Mouse (Mus musculus): ENCODE measurements around the gene Olfr1111. TPM values are rescaled to one million over a fixed set of nuclear protein-coding genes. Genes with fewer than 3 reads are reported as not detected.
"Not testable (repeated sequence)": the region's sequence is repeated elsewhere in the genome, so short reads cannot be mapped to it uniquely, and the experiment has no call there.

The Olfr1111 gene
- polyA plus RNA-seq (2017; shearing (Covaris generic)): not detected

DNA sequence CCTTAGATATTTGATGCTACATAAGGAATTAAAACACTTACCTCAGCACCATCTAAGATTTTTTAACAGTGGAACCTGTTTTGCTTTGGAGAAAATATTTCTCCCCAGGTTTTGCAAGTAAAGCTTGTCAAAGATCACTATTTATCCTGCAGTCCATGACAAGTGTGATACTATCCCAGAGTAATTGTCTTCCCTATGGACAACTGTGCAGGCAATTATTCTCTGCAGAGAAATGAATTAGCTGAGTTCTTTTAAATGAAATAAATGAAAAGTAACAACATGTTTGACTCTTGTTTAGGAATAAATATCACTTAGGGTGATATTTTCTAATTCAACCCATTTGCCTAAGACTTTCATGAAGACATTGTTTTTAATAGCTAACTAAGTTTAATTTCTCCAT is at the start of gene Olfr1111:
Gene Olfr1111, minus strand, starts transcription at position 101 of the 400 bp plus-strand sequence.
- ATAC-seq: no peak

GRCm38 (mm10) chr2:87187498-87187897 is 35.1 kb upstream of the Olfr1111 start, which contains the start of gene Olfr1112:
TSS of gene Olfr1112 (plus strand) at chr2:87187798.
- ATAC-seq: no peak

DNA sequence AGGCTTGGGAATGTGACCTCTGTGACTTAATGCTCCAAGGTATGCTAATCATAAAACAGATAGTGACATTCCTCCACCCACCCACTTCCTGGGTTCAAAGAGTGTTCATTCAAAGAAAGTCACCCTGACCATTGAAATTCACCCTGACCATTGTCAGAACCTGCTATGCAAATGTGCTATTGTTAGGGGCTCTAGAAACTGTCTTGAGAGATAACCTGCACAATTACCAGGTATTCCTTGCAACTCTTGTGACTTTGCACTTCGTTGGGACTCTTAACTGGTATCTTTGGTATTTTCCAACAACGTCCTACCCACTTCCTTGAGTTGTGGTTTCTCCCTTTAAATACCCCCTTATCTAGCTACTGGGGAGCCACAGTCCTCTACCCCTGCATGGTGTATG is 15.3 kb upstream of the Olfr1111 start:
- ATAC-seq: not testable (repeated sequence)

DNA sequence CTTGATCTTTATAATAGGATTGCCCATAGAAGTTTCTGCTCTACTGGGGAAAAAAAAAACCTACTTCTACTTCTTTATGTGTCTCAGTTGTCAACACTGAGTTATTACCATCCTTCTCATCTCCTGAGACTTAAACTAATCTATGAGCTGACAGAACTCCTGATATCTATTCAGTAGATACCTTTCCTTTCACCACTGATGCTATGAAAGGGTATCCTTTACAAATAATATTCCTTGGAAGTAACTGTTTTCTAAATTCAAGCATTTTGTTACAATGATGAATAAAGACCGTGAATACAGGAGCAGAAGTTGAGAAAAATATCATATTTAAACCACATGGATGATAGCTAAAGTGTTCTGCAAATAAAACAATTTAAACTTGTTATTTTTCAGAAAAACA is 12.2 kb downstream of the Olfr1111 start, which contains the start of gene Olfr1110:
Gene Olfr1110, minus strand, starts transcription at position 101 of the 400 bp plus-strand sequence.
- ATAC-seq: no peak

GRCm38 (mm10) chr2:87114467-87114866 is 38.0 kb downstream of the Olfr1111 start, which contains the start of gene Olfr259:
TSS of gene Olfr259 (minus strand) at chr2:87114567.
- ATAC-seq: no peak

Other genes with a start within 250 kb of the Olfr1111 start
- gene Olfr1098, start 228.1 kb downstream of the Olfr1111 start, polyA plus RNA-seq (2017; shearing (Covaris generic)): not detected
- not detected for gene Olfr1099, start 191.9 kb downstream of the Olfr1111 start, polyA plus RNA-seq (2017; shearing (Covaris generic))
- gene Olfr1100, start 172.7 kb downstream of the Olfr1111 start, polyA plus RNA-seq (2017; shearing (Covaris generic)): not detected
- not detected for gene Olfr1101, start 161.4 kb downstream of the Olfr1111 start, polyA plus RNA-seq (2017; shearing (Covaris generic))
- not detected for gene Olfr1102, start 154.2 kb downstream of the Olfr1111 start, polyA plus RNA-seq (2017; shearing (Covaris generic))
- not detected for gene Olfr1104, start 125.5 kb downstream of the Olfr1111 start, polyA plus RNA-seq (2017; shearing (Covaris generic))
- not detected for gene Olfr1105, start 116.1 kb downstream of the Olfr1111 start, polyA plus RNA-seq (2017; shearing (Covaris generic))
- gene Olfr1106, start 100.4 kb downstream of the Olfr1111 start, polyA plus RNA-seq (2017; shearing (Covaris generic)): not detected
- gene Olfr1107, start 76.8 kb downstream of the Olfr1111 start, polyA plus RNA-seq (2017; shearing (Covaris generic)): not detected
- gene Olfr1109, start 56.6 kb downstream of the Olfr1111 start, polyA plus RNA-seq (2017; shearing (Covaris generic)): not detected
- gene Olfr259, start 38.1 kb downstream of the Olfr1111 start, polyA plus RNA-seq (2017; shearing (Covaris generic)): not detected
- gene Olfr1110, start 12.3 kb downstream of the Olfr1111 start, polyA plus RNA-seq (2017; shearing (Covaris generic)): not detected
- not detected for gene Olfr1112, start 35.2 kb upstream of the Olfr1111 start, polyA plus RNA-seq (2017; shearing (Covaris generic))
- not detected for gene Olfr1113, start 56.3 kb upstream of the Olfr1111 start, polyA plus RNA-seq (2017; shearing (Covaris generic))
- gene Olfr1115, start 95.4 kb upstream of the Olfr1111 start, polyA plus RNA-seq (2017; shearing (Covaris generic)): not detected
- gene Olfr1116, start 114.9 kb upstream of the Olfr1111 start, polyA plus RNA-seq (2017; shearing (Covaris generic)): under 1 TPM in 1 of 2 experiments, not detected in 1; 0.07 TPM
- gene Olfr1118, start 155.0 kb upstream of the Olfr1111 start, polyA plus RNA-seq (2017; shearing (Covaris generic)): not detected
- not detected for gene Olfr1120, start 202.2 kb upstream of the Olfr1111 start, polyA plus RNA-seq (2017; shearing (Covaris generic))
- not detected for gene Olfr1121, start 217.3 kb upstream of the Olfr1111 start, polyA plus RNA-seq (2017; shearing (Covaris generic))
- gene Olfr1122, start 233.2 kb upstream of the Olfr1111 start, polyA plus RNA-seq (2017; shearing (Covaris generic)): not detected

Data from activated CD4-positive, CD25-positive, alpha-beta regulatory T cell, adult 4 months (primary cell).